Mouse (Mus musculus): ENCODE results near the gene Gm49387.
A peak's percentile ranks its signal among the peaks of the same experiment; 100 is the strongest.

Gm49387 gene

DNA sequence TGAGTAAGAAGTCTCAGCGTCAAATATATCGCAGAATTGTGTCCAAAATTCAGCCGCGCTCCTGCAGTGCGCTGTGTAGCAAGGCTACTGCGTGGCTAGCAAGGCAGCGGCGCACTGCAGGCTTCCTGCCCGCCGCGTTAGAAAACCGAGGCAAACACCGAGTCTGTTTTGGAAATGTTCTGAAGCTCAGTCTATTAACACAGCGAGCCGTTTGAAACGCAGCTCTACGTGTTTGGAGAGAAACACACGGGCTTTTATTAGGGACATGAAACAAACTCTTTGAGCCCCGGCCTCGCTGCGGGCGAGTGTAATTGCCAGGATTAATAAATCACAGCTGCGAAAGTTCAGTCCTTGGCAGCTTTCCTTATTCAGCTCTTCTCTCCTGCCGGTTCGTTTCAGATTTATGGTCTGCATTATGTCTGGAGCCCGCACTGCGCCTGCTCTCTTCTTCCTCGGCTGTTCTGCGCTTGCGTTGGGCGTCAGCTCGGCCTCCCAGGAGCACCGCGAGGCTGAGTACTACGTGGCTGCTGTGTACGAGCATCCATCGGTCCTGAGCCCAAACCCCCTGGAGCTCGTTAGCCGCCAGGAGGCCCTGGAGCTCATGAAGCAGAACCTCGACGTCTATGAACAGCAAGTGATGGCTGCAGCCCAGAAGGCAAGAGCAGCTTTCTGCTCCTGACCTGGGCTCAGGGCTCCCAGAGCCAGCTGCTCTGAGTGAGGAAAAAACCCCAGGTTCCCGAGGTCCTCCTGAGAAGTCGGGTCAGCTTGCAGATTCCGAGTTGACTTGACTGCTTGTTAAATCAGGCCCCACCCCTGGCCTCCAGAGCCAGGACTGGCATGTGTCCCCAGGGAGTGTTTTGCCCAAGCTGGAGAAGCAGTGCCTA is 21.2 kb upstream of the Gm49387 start:
- peak; percentile 89 for DNase-seq

GRCm38 (mm10) chr14:31660312-31661093 is 19.8 kb upstream of the Gm49387 start:
- no peak for DNase-seq

DNA sequence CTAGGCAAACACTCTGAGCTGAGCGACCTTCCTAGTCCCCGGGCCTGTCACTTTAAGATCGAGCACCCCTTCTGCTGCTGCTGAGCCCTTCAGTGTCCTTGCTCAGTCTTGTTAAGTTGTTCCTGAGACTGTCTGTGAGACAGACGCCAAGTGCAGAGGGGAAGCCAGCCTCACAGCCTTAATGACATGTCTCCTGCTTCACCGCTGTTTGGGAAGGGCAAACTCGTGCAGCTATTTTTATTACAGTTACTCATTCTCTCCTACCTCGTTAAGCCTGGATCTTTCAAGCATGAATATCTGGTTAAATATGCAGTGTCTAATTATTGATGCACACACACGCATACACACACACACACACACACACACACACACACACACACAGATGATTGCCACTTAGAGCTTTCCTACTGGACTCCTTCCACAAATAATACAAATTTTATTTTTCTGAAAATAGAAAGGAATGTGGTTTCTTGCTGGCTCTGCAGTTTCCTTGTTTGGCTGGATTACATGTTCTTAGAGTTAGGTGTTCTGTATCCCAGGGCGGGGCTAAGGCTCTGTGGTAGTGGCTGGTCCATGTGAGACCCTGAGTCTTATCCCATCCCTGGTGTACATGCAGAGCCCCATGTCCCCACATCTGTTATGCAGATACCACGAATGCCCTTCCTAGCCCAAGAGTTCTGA is 19.0 kb upstream of the Gm49387 start:
- no peak for DNase-seq

- no peak for DNase-seq
Observed at GRCm38 (mm10) chr14:31658126-31658680, 17.5 kb upstream of the Gm49387 start.

DNA sequence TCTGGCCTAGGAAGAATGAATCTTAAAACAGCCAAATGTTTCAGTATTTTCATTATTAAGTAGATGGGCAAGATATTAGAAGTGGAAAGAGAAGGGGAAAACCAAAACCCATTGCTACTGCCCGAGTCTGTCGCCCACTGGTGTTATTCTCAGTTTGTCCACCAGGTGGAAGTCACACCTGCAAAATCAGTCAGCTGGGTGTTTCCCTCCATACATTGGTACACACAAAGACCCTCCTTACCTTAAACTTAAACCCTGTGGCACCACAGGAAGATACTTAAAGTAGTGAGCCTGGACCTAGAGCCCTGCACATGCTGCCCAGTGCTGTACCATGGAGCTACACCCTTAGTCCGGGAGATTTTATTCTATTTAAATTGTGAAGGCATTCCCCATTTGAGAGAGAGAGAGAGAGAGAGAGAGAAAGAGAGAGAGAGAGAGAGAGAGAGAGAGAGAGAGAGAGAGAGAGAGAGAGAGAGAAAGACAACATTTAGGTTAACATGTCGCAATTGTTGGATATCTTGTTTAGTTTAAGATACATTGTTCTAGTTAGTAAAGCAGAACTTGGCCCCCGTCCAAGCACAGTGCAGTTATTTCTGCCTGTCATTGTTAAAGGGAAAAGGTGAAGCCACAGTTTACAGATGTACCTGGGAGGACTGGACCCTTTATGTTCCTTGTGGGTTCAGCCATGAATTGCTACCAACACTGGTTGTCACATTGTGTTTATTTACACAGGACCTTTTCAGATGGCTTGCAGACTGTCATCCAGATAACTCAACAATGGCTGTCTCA is 16.4 kb upstream of the Gm49387 start:
- DNase-seq: peak; percentile 80 to 86

- DNase-seq: no peak
Observed at GRCm38 (mm10) chr14:31656386-31656785, 15.7 kb upstream of the Gm49387 start.

- DNase-seq: no peak
Observed at GRCm38 (mm10) chr14:31655406-31655805, 14.7 kb upstream of the Gm49387 start.

- DNase-seq: peak in 1 of 2 experiments; percentile 27
Observed at GRCm38 (mm10) chr14:31654816-31655215, 14.1 kb upstream of the Gm49387 start.

GRCm38 (mm10) chr14:31653101-31653875 is 12.6 kb upstream of the Gm49387 start:
- no peak for DNase-seq

GRCm38 (mm10) chr14:31652624-31653023 is 11.9 kb upstream of the Gm49387 start:
- DNase-seq: no peak

DNA sequence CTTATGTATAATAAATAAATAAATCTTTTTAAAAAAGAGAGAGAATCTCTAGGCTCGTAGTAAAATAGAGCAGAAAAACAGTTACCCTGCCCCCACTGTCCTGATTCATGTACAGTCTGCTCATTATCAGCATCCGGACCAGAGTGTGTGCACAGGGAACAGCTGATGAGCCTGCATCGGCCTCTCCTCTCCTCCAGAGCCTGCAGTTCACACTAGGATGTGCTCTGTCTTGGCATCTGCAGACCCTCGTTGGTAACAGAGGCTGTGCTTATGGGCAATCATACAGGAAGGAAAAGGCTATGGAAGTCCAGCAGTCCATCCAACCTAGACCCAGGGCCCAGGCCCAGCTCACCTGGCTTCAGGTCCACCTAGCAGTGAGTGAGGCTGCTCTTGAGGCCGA is 11.4 kb upstream of the Gm49387 start:
- no peak for DNase-seq

DNA sequence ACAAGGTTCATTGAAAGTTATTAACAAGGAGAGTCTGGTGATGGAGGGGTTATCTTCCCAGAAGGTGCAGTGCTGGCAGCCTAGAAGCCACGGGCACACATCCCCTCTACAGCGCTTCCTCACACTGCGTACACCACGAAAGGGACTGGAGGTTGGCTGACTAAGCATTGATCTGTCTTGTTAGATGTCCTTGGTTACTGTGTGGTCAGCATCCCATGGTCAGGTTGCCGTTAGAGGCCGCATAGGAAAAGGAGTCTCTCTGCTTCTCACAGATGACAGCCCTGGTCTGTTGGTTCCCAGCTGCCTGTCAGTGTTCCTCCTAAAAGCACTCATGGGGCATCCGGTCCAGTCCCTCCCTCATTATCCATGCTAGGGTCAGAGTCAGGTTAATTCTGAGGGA is 10.5 kb upstream of the Gm49387 start:
- DNase-seq: no peak

GRCm38 (mm10) chr14:31650347-31650746 is 9.7 kb upstream of the Gm49387 start:
- no peak for DNase-seq

- no peak for DNase-seq
Observed at GRCm38 (mm10) chr14:31647991-31648390, 7.3 kb upstream of the Gm49387 start.

DNA sequence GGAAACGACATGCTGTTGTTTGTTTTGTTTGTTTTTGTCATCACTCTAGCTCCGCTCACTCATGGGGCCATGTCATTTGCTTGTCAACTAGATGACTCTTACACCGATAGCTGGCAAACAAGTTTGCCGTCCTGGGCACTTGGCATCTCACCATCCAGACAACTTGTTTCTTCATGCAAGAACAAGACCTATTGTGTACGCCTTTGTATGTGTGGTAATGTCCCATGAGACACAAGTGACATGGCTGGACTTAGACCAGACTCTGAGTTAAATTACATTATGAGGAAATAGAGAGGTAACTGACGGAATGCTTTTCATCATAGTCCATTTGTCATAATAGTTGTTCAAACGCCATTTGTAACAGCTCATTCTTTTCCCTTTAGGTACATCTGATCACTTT is 5.2 kb upstream of the Gm49387 start:
- DNase-seq: no peak

DNA sequence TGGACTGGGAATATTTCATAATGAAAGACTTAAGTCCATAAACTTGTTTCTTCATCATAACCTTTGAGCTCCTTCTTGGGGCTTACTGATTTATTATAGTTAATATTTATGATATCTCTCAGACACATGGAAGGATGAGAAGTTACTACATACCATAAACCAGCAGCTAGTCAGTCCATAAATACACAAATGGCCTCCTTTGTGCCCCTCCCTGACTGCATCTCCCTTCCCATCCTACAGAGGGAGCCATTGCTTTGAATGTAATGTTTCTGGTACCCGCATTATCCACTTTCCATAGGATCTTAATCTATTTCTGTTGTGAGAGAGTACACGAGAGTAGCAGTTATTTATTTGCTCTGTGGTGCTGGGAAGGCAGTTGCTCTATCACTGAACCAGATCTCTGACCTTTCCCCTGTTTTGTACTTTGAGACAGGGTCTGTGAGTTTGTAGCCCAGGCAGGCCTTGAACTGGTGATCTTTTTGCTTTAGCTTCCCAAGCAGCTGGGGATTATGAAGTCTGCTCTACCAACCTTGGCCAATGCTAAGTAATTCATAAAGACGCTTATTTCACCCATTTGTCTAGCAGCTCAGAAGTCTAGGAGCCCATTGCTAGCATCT is 4.4 kb upstream of the Gm49387 start:
- DNase-seq: no peak

DNA sequence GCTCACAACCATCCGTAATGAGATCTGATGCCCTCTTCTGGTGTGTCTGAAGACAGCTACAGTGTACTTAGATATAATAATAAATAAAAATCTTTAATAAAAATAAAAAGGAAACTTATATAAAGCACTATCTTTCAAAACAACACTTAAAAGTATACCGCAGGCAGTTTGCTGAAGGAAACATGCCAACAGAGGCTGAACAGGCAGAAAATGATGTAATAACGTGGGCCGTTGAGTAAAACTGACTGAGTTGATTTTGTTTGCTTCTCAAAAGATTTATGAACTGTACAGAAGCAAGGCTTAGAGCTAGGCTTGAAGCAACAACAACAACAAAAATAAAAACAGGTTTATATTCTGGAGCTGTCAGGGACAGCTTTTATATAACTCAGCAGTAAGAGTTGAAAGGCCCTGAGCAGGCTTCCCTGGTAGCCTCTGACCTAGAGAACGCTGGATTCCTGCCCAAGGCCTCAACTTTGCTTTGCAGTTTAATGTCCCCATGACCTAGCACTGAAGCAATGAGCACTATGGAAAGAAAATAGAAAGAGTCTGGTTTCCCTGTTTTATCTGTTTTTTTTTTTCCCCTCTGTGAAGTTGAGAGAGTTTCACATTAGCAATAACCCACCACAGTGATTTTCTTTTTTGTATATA is 3.6 kb upstream of the Gm49387 start:
- DNase-seq: no peak

DNA sequence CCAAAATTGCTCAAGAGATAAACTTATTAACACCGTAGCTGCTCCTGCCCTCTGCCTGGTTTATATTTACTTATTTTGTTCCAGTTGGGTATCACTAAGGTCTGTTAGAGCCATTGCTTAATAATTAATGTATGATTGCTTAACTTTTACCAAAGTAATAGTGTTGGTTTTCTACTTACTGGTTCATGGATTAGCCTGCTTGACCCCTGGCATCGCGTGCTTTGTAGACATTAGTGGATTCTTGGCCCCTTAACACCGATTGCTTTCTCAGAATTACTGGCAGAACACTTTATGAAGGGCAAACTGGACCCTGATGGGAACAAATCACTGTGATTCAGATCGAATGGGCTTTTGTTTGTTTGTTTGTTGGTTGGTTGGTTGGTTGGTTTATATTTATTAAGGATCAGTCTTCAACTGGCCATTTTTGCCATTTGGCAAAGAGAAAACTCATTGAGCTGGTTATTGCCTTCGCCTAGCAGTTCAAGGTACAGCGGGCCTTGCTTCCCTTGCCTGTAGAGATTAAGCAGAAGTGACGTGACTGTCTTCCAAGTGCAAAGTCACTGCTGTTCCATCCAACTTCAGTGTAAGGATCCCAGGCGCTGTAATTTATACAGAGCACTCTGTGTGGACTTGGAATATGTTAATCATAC is 953 bp upstream of the Gm49387 start:
- no peak for DNase-seq

- peak; percentile 81 to 82 for DNase-seq
Observed at GRCm38 (mm10) chr14:31640890-31641505, 320 bp upstream of the Gm49387 start, which contains the start of the genes Btd and Hacl1. Gene Btd (plus strand): TSS chr14:31641028. Gene Hacl1 (minus strand): TSS chr14:31641286.
